Mouse (Mus musculus) 416B (cell line): ENCODE measurements around the gene Olfr913.

Experiments
- DNase-seq: peaks from one replicate; pipeline ENCODE4 v3.0.0; 2011; ENCODE audit warnings: low read depth

Olfr913 gene

GRCm38 (mm10) chr9:38592459-38592858 lies at the start of gene Olfr913:
TSS of gene Olfr913 (plus strand) at chr9:38592759.
- DNase-seq, result no peak

- no peak for DNase-seq
Measured at GRCm38 (mm10) chr9:38579878-38580277, 12.7 kb upstream of the Olfr913 start, which contains the start of gene Olfr912. TSS of gene Olfr912 (plus strand) at chr9:38580178.

- DNase-seq, result no peak
Measured at GRCm38 (mm10) chr9:38591056-38591455, 1.5 kb upstream of the Olfr913 start.

- no peak for DNase-seq
Measured at GRCm38 (mm10) chr9:38604802-38605201, 12.2 kb downstream of the Olfr913 start, which contains the start of gene Olfr914. TSS of gene Olfr914 (plus strand) at chr9:38605102.

- no peak for DNase-seq
Measured at GRCm38 (mm10) chr9:38632406-38632805, 39.8 kb downstream of the Olfr913 start.
